Mouse (Mus musculus) midbrain, embryonic 14.5 days (tissue): Measurements from ENCODE around the gene Rfc1. TPM values are rescaled to one million over a fixed set of nuclear protein-coding genes. Genes with fewer than 3 reads are reported as not detected.

Experiments
- polyA plus RNA-seq: library from polyadenylated mRNA; unstranded; fragments of >200 nt; fragmentation: Nextera tagmentation; extraction: Ambion mirVana; gene quantifications from 2 replicates; pipeline ENCODE4 v1.2.1, GENCODE M21; 2014

Rfc1 gene
- polyA plus RNA-seq, 1 experiment from 2014 or later: 34.8 TPM

Other genes starting within 250 kb of the Rfc1 start
- gene Tmem156, start 243.5 kb downstream of the Rfc1 start, polyA plus RNA-seq: not detected in 2 replicates
- gene Klhl5, start 228.1 kb downstream of the Rfc1 start, polyA plus RNA-seq: 41.3 and 49.2 TPM in 2 replicates
- 11.3 and 18.3 TPM in 2 replicates for gene Wdr19, start 136.0 kb downstream of the Rfc1 start, polyA plus RNA-seq
- 0.12 TPM in 2 replicates for gene Klb, start 12.6 kb upstream of the Rfc1 start, polyA plus RNA-seq
- 669 and 719 TPM in 2 replicates for gene Rpl9, start 55.8 kb upstream of the Rfc1 start, polyA plus RNA-seq
- 61.7 and 66.2 TPM in 2 replicates for gene Lias, start 55.8 kb upstream of the Rfc1 start, polyA plus RNA-seq
- gene Ugdh, start 100.3 kb upstream of the Rfc1 start, polyA plus RNA-seq: 37.0 and 46.0 TPM in 2 replicates
- 3.0 TPM in 1 of 2 replicates, not detected in the other for gene Gm43552, start 157.2 kb upstream of the Rfc1 start, polyA plus RNA-seq
- 196 and 212 TPM in 2 replicates for gene Smim14, start 201.5 kb upstream of the Rfc1 start, polyA plus RNA-seq
- gene Ube2k, start 201.6 kb upstream of the Rfc1 start, polyA plus RNA-seq: 155 and 182 TPM in 2 replicates